Mouse (Mus musculus): ENCODE data around the gene Dync1i1.

DNA sequence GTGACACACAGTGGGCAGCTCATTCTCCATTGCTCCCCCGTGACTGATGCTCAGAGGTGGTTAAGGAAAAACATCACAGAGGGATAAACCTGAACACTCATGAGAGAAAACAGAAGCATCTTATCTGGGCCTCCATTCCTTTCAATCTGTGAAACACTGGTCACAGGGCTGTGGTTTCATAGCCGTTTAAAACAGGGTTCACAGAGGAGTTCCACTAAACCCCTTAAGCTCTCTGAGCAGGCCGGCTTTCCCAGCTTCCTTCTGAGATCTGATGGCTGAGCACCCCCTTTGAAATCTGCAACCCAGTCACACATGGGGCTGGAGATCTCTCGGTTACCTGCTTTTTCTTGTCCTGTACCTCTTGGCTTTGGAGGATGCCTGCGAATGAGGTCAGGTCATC, 117.0 kb downstream of the Dync1i1 start:
- TF ChIP-seq CTCF (IDR thresholded peaks at IDR 0.05; ENCODE audit: insufficient read depth, low read length) (no peak), POLR2A (IDR thresholded peaks at IDR 0.05; ENCODE audit: borderline replicate concordance, extremely low read depth, low read depth, low read length) (no peak)

Data from lung, adult 2 months (tissue).